Mouse (Mus musculus) T-helper 17 cell (primary cell): ENCODE measurements around the gene Ino80b.

Experiments
- in situ Hi-C, 2 experiments: fragments of 300-600 bp; cut with MboI, MseI; formaldehyde crosslinking; loops; 1 replicate in 1 of 2; 2 replicates in 1 of 2; pipeline ENCODE4 v1.15.1; 2025; ENCODE audit warnings: high pct_unique_total_duplicates in 2 of 2

Gene Ino80b

DNA sequence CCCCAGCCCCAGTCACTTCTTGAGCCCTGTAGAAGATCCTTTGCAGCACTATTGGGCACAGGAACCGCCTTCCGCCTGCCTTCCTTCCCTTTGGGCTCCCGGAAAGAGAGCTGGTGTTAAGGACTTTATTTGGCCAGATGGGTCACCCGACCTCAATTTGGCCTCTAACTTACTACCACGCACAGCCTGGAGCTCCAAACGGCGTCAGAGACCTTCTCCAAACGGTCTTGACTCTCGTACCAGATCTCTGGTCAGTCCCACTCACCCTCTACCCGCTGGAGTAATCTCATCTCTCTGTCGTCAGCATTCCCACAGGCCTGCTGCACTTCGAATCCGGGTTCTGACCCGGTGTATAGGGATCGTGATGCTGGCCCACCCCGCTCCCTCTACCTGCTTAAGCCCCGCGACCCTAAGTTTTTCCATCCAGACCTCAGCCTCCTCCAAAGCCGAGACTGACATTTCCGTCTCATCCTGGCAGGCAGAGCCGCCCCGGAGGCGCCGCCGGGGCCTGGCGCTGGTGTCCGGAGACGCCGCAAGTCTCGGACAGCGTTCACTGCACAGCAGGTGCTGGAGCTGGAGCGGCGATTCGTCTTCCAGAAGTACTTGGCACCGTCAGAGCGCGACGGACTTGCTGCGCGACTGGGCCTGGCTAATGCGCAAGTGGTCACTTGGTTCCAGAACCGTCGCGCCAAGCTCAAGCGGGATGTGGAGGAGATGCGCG, 37.9 kb downstream of the Ino80b start:
- in situ Hi-C loops, result no loop called here

DNA sequence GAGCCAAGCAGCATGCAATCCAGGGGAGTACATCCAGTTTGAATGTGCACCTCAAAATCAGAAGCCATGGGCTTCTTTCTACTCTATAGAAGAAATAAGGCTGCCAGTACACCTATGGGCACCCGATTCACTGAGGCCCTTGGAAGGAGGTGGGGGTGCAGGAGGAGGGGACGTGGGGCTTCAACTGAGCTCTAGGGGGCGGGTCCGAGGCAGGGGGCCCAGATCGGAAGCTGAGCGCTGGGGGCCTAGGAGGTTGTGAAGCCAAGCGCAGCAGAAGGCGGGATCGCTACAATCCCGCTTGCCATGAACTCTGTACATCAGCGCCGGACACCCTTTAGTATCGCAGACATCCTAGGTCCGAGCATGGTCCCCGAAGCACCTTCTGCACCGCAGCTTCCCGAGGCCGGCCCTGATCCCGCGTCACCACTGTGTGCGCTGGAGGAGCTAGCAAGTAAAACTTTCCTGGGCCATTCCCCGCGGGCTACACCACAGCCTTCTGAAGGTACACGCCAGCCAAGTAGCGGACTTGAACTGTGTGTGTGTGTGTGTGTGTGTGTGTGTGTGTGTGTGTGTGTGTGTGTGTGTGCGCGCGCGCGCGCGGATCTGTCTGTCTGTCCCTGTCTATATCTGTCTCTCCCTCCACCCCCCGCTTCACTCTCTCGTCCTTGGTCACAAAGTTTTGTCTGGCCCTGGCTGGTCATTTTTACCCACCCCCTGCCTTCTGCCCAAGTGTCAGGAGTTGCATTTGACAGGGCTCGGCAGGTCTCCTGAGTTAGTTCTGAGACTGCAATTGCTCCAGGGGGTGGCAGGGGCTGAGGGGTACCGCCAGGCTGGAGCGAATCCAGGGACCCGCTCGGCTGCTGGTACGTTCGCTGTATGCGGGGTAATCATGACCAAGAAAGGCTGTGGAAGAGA, 38.9 kb downstream of the Ino80b start, which contains the start of gene Lbx2:
Gene Lbx2, plus strand, starts transcription at position 247 of the 915 bp plus-strand sequence.
- in situ Hi-C loops, result no loop called here

DNA sequence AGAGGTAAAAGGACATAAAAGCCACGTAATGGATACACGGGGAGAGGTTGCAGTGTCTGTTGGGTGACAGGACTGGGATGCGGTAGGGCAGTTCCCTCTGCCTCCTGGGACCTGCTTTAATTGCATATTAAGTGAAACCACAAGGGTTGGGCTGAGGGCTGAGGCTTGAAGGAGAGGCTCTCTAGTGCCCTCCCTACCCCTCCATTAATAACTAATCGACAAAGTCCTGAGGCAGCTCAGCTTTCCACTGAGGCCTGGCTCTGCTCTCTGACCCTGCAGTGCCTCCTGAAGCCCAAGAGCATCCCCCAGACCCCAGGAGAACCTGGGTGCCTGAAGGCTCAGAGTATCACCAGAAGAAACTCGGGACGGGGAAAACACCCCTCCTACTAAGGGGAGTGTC, 40.8 kb downstream of the Ino80b start:
- in situ Hi-C loops, result loop anchor here in 1 of 2 experiments (5.0 kb wide), 1 partner anchor 82 kb away; no protein-coding TSS in a partner anchor

DNA sequence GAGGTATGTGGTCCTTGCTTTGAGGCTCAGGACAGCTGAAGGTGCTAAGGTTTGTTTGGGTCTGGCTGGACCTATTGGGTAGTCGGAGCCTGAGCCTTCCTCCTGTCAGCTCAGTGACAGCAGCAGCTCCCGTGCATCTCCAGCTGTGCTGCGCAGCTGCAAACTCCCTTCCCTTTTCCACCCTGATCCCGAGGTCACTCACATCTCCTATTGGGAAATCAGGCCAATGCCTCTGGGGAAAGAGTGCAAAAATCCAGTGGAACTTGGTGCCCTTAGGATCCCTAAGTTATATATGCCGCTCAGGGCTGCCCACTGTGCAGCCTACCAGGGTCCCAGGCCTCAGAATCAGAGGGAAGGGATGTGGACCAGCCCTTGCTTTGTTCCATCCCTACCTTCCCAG, 41.7 kb downstream of the Ino80b start:
- in situ Hi-C loops, result loop anchor here in 1 of 2 experiments (5.0 kb wide), 1 partner anchor 81 kb away; no protein-coding TSS in a partner anchor

DNA sequence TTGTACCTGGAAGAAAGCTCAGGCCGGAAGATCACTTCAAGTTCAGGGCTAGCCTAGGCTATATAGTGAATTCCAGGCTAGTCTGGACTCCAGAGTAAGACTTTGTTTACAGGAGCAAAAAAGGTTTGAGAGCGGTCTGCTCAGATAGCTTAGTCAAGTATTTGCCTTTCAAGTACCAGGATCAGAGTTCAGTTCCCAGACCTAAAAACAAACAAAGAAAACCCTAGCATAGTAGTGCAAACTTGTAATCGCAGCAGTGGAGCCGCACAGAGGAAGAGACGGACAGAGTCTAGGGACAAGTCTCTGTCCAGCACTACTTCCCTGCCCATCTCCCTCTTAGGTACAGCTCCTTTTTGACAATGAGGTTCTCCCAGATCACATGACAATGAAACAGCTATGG, 45.0 kb downstream of the Ino80b start:
- in situ Hi-C loops, result loop anchor here in 1 of 2 experiments (5.0 kb wide), 1 partner anchor 78 kb away; no protein-coding TSS in a partner anchor

DNA sequence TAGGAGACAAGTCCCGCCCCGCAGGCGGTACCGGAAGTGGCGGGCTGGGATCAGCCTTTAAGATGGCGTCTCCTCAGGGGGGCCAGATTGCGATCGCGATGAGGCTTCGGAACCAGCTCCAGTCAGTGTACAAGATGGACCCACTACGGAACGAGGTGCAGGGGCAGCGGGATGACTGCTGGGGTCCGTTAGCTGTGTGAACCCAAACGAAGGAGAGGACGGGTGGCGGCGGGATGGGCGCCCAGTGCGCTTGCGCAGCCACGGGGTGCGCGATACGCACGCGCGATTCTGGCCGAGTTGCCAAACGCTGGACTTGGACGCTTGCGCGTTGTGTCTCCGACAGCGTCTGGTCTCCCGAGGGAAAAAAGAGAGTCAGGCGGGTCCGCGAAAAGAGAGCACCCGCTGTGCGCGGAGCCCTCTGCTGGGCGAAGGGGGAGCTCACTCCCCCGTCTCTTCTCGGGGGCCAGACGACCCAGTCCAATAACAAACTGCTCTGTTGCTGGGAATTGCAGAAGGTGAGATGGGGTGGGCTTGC, 46.8 kb downstream of the Ino80b start:
- in situ Hi-C loops, result no loop called here

DNA sequence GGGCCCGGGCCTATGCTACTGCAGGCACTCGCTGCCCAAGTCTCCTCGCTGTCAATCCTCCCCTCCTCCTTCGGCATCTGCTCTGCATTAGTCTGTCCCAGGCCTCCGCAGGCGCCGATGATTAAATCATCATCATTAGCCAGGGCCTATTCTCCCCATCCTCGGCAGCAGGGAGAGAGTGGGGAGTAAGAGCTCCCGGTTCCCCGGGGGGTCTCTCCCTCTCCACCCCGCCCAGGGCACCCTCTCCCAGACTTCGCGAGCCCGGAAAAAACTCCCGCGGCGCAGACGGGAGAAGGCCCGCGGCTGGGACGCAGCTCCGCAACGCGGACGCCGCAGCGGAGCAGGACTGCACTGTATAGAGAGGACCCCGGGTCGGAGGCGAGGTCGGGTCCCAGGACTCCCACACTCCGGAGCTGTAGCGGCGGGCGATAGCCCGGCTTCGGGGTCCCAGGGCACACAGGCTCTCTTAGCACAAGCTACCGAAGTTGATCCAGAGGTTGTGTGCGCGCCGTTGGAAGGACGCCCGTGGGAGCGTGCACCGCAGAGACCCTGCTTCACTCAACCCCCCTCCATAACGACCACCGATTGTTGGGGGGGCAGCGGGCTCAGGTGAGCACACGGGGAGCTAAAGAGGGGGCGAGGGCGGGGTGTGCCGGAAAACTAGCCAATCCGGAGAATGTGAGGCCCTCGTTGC, 47.5 kb downstream of the Ino80b start, which contains the start of gene Pcgf1:
Gene Pcgf1, plus strand, starts transcription at position 240 of the 694 bp plus-strand sequence.
- in situ Hi-C loops, result no loop called here

DNA sequence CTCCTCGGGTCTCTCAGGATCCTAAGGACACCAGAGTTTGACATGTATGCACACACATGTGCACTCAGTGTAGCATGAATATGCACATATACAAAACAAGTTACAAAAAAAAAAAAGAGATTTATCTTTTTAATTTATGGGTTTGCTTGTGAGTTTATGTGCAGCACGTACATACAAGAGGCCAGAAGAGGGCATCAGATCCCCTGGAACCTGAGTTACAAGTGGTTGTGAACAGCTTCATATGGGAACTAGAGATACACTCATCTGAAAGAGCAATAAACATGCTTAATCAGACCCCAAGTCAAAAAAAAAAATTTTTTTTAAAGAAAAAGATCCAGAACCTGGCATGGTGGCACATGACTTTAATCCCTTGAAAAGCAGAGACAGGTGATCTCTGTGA, 50.3 kb downstream of the Ino80b start:
- in situ Hi-C loops, result loop anchor here in 1 of 2 experiments (5.0 kb wide), 1 partner anchor 42 kb away; the partner anchor contains the start of gene Mogs
